Mouse (Mus musculus) adrenal gland (tissue): ENCODE measurements around the gene Iqgap3.

Experiments
- intact Hi-C: fragments of 180-260 bp; cut with DNase I; formaldehyde crosslinking; loops from one replicate; pipeline ENCODE4 v1.15.1; 2025

The Iqgap3 gene

DNA sequence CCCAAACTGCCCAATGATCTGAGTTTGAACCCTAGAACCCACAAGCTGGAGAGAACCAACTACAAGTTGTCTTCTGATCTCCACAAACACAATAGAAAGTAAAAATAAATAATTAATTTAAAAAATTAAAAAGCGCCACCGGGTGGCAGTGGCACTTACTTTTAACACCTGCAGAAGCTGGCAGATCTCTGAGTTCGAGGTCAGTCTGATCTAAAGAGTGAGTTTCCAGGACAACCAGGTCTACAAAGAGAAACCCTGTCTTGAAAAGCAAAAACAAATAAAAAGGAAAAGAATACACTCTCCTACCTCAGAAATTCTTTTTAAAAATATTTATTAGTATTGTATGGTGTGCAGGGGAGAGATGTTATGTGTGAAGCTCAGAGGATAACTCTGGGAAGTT is 56.0 kb downstream of the Iqgap3 start:
- intact Hi-C loops: loop anchor here (5.0 kb wide), 1 partner anchor 34 kb away; no protein-coding TSS in a partner anchor

DNA sequence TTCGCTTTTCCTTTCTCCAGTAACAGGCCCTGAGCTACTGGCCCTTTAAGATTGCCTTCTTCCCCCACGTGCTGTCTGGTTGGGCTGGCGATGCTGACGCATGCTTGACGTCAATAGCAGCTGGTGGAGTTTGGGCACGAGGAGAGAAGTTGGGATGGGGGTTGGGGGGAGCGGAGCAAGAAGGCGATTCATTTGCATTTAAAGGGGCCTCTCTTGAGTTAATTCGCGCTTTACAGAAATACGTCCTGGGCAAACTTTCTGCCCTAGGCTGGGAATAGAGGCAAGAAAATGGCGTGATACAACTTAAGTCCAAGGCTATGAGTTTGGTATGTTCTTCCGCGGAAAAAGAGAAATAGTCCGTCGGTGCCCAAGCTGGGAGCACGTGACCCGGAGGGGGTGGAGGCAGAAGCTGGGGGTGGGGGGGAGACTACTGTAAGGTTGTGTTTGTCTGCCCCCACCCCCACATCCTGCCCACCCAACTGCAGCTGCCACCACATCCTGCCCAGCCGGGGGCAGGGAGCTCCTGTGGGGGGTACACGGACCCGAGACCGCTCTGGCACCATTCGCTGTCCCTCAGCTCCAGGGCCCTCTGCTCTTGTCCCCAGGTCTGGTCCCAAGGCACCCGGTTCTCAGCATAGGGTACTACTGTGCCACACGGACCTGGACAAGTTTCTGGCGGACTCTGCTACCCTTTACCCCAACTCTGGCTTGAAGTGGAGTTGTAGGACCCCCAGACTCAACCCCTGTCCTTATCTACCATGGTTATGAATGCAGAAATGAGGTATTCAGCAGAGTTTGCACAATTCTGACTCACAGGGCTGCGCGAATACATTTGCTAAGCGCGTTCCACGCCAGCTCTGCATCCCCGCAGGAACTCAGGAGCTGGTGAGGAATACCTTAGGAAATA is 56.8 kb downstream of the Iqgap3 start:
- intact Hi-C loops: loop anchor here (5.0 kb wide), 1 partner anchor 34 kb away; no protein-coding TSS in a partner anchor

DNA sequence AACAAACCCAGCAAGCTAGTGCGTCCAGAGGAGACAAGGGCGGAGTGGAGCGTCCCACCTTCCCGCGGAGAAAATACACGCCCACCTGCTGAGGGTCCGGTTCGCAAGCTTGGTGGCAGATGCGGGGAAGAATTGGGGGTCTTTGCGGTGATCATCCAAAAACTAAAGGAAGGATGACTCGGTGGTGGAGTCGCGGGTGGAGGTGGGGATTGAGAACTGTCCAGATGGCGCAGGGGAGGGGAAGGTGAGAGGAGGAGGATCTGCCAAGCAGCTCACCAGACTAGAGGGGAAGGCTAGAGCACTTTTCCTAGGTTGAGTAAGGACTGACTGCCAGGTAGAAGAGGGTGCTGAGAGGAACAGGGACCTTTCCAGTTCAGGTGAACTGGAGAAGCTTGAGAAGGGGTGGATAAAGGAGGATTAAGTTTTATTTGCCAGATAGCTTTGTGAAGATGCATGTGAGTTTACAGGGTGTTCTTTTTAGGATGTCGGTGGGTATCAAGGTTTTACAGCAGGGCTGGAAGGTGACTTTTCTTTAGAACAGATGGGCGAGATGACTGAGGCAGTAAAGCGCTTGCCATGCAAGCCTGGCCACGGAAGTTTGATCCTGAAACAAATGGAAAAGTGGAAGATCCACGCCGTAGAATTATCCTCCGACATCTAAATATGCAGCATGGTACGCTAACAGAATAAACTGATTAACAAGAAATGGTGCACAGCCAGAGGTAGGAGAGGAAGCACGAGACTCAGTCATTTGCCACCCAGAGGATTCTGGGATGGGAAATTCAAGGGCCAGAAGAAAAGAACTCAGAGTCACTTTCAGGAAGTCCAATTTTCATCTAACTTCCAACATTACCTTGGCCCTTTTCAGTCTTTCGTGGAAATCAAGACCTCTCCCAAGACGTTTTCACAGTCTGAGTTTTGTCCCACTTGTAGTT is 57.7 kb downstream of the Iqgap3 start:
- intact Hi-C loops: loop anchor here (5.0 kb wide), 1 partner anchor 33 kb away; no protein-coding TSS in a partner anchor

DNA sequence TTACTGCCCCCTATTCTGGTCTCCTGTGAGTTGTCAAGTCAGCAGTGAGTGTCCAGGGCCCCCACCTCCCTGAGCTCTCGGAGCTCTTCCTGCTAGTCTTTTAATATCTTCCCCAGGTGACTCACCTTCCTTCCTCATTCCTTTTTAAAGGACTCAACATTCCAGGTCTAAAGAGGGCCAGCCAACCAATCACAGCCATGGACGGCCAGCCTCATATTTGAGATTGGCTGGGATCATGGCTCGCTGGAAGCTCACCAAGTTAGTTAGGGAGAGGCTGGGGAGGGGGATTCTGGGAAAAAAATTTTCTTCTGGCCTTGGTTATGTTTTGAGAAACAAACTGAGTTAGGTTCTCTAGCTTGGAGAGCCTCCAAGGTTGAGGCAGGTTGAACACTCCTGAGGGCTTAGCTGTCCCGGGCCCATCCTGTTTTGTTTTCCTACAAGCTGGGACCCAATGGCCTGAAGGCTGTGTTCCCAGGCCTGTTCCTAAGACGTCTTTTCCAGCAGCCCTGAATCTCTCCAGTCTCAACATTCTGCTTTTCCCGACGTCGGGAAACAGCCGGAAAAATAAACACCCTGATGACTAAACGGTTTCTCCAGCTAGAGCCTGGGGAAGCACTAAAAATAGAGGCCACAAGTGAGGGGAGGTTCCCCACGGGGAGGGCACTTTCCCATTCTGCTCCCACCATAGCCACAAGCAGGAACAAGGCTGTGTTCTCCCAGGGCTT is 58.6 kb downstream of the Iqgap3 start:
- intact Hi-C loops: no loop called here

DNA sequence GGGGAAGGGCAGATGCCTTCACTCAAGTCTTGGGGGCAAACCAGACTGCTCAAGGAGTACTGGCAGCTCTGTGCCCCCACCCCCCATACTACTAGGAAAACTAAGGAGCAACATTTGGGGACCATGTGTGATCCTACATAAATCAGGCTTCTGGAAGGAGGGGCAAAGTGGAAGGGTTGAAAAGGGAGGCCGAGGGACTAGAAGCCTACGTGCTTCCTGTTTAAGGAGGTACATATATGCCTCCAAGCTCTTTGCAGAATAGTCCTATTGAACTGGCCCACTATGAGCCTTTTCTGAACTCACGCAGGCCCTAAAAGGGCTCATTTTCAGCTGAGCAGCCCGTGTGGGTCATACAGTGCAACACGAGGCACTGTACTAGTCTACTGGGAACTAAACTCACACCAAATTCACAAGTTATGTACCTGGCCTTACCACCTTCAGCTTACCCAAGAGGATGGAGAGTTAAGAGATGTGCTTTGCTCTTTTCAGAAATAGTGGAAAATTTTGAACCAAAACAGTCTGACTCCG is 59.2 kb downstream of the Iqgap3 start:
- intact Hi-C loops: no loop called here

DNA sequence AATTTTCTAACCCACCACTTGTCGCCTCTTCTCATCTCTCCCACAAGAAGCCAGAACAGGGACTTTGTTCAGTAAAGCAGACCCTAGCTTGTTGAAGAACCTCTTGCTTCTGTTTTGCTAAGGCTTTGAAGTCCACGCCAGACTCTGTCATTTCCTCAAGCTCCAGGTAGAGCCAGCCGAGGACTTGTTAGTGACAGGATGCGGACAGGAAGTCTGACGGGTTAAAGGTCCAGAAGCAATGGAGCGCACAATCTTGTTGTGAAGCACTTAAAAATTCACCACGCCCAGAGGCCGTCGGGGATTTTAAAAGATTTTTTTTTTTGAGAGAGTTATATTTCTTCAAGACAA is 59.6 kb downstream of the Iqgap3 start:
- intact Hi-C loops: no loop called here

DNA sequence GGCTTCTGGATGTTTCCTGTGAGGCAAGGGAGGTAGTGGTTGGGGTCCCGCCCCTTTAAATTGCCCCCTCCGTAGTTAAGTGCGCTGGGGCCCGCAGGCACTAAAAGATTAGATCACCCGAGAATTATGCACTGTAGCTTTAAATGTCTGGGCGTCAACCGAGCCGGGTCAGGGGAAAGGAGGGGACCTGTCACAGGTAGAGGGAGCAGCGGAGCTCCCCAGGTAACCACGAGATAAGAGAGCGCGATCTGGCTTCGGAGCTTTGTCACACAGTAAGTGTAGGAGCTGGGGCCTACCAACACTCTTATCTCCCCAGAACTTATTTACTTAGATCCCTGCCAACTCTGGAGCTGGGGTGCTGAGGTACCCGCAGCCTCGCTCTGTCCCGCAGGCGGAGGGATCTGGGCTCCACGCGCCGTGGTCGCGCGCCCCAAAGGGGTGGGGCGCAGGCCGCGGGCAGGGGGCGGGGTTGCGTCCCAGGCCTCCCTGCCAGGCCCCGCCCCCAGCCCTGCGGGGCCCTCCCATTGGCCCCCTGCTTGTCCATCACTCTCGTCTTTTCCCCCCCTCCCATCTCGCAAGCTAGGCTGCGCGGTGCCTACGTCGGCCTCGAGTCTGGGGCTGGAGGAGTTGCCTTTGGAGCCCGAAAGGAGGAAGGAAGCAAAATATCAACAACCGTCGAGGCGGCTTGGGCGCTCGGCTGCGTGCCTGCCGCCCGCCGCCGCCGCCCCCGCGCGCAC is 60.2 kb downstream of the Iqgap3 start, which contains the start of gene Mef2d:
TSS of gene Mef2d (plus strand) at position 586 of the 737 bp plus-strand sequence.
- intact Hi-C loops: no loop called here

DNA sequence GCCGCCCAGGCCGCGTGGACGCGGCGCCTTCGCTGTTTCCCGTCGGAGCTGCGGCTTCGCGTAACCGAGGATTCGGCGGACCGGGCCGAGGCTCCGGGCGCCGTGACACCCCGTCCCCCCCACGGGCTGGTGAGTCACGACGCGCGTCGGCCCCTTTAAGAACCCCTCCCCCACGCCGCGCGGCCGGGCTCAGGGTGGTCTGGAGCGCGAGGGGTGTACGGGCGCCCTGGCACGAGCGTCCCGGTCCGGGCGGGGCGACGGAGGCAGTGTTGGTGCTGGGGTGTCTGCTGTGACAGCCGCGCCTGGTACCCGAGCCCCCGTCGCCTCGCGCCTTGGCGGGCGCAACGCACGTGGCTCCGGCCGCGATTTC is 60.8 kb downstream of the Iqgap3 start:
- intact Hi-C loops: no loop called here

DNA sequence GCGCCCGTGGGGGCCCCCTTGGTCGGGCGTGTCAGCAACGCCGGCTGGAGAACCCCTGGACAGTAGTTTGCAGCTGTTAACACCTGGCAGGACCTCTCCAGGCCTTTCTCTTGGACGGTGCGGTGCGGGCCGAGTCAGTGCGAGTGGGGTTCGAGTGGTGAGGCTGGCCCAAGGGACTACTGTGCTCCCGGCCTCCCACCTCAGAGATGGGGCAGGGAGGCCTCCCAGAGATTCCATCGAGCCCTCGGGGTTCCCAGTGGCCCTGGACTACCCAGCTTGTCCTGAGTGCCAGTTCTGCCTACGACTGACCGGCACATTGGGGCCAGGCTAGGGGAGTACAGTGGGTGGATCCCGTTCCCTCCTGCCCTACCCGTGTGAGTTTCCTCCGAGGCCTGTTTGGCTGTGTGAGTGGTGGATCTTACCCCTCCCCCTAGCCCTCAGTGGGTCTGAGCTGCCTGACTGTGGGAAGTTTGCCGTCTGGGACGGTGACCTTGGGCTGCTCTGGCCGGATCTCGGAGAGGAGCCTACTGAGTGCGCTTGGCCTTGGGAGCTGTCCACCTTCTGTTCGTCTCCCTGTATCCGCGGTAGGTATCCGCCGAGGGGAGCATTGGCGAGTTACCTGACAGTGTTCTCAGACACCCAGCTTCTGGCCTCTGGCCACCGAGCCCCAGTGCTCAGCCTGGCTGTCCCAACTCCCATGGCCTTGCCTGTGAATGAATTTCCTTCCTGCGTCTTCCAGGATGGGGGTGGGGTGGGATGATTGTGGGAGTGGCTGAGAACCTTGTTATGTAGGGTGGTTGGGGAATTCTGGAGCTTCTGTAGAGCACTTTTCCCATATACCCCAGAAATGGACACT is 61.4 kb downstream of the Iqgap3 start:
- intact Hi-C loops: no loop called here

DNA sequence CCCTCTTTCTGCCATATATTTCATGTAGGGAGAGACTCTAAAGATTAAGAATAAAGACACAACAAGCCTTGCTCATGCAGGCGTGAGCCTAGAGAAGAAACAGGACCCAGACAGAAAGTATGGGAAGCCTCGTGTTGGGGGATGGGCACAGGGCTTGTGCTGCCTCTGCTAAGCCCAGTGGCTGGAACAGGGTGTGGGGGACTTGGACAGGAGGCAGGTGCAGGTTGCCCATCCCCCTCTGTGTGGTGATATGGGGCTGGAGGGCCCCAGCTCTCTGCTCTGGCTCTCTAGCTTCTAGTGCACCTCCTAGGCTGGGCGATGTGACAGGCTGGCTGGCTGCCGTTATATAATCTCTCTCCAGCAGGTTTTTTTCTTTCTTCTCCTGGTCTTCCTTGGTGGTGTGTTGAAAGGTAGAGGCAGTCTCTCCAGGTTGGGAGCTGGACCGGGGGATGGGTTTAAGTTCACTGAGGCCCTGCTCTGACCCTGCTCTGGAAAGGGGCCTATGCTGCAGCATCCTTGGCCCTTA is 62.3 kb downstream of the Iqgap3 start:
- intact Hi-C loops: no loop called here

DNA sequence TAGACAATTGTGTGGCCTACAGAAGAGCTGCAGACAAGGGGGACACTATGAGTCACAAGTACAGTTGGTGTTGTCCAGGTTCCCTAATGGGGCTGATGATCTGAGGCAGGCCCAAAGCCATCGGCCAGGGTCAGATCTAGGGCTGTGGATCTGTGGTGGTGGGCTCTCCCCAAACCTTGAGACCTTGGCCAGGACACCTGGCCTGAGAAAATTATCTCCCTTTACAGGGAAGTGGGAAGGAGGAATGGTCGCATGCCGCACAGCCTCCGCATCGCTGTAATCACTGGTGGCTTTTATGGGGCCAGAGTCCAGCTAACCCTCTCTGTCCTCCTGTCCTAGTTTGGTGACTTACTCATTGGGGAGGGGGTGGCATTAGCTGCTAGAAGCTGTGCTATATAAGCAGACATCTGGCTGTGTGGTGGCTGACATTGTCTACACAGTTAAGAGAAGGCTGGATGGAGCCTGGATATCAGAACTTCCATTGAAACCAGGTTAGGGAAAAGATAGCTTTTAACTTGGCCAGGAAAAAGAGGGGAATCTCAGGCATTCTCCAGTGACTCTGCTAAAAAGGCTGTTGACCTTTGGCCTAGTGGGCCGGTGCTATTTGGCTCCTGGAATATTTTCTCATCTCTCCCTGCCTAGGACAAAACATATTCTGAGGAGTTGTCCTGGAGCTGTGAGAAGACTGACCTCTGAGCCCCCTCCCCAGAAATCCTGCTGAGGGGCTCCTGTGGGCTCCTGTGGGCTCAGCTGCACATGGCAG is 63.1 kb downstream of the Iqgap3 start:
- intact Hi-C loops: no loop called here

DNA sequence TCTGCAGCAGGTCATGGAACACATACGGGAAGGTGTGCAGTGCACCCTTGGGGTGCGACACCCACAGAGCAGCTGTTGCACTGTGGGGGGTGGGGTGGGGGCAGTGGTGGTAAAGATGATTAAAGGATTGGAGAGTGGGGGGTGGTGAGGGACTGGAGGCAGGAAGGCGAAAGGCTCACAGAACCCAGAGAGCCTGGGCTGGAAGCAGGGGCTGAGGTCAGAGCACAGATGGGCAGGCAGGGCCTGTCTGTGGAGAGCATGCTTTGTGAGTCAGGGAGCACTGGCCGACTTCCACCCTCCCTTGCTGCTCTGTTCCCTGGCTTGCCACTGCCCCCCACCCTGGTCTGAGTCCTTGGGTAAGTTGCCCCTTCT is 63.6 kb downstream of the Iqgap3 start:
- intact Hi-C loops: no loop called here

DNA sequence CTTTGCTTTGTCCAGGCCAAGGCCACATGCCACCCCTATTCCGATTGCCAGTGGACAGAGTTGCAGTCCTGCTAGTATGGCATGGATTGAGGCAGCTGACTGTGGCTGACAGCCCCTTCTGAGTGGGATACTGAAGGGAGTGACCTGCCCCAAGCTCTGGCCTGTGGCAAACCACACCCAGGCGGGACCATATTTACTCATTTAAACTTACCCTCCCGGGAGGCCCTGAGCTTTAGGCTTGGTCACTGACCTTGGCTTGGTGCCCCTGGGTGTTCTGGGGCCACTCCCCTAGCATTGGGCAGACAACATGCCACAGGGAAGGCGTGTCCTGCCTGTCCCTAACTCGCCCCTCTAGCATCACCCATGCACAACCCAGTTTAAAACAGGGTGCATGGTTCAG is 64.2 kb downstream of the Iqgap3 start:
- intact Hi-C loops: no loop called here

DNA sequence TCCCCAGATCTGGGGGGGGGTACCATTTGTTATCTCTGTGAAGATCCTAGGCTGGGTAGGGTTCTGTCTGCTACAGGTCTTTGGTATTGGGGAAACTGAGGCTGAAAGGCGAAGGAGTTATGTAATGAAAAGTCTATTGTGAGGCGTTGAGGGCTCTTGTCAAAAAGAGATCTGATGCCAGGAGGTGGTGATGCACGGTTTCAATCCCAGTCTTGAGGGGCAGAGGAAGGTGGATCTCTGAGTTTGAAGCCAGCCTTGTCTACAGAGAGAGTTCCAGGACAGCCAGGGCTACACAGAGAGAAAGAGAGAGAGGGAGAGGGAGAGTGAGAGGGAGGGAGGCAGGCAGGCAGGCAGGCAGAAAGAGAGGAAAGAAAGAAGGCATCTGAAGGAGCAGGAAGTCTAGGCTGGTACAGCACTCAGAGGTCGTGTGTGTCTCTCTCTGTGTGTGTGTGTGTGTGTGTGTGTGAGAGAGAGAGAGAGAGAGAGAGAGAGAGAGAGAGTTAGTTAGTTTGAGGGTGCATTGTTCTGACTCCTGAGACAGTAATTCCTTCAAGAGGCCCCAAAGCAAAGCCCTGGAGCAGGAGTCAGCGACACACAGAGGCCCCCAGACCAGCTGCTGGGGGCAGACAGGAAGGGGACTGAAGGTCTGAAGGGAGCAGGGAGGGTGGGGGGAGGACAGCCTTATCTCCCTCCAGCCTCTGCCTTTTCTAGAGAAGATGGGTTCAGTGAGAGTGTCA is 64.8 kb downstream of the Iqgap3 start:
- intact Hi-C loops: no loop called here

DNA sequence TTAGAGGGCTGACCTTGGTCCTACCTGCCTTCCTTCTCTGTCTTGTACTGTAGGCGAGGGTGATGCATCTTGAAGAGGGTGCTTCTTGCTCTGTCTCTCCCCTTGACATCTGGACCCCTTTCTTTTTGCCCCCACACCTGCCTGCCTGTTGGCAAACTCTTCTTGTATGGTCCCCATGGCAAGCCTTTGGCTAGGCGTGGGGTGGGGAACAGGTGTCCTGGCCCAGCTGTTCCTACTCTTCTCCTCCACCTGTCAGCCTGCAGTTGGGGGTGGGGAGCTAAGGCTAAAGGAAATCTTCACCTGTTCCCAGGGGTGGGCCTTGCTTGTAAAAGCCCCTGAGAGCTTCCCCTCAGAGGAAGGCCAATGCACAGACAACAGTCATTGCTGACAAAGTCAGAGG is 65.7 kb downstream of the Iqgap3 start:
- intact Hi-C loops: no loop called here

DNA sequence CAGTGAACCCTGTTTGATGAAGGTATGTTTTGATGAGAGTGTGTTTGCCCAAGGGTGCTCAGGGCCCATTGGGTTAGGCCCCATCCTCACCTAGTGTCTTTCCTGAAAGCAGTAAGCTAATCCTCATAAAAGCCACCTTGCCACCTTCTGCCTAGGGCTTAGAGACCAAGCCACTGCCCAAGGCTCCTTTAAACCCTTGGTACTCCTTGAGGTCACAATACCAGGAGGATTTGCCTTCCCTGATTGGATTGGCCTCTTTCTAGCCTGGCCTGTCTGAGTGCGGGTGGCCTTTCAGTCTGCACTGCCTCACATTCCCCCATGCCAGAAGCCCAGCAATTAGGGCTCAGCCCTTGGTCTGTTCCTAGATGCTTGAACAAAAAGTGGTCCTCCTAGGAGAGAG is 66.1 kb downstream of the Iqgap3 start:
- intact Hi-C loops: no loop called here

DNA sequence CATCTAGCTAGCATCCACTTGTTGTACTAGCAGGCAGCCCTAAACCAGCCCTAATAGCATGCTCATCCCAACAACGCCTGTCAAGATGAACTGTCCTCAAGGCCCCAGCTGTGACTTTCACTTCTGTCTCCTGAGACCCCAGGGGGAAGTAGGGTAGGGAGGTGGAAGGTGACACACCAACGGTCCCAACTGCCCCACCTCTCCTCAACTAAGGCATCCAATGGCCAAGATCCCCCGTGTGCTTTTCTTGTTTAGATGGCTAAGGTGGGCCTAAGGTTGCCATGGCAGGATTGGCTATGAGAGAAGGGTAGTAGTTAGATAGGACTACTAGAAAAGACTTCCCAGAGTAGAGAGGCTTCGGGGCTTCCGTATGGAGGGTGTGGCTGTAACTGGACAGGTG is 66.6 kb downstream of the Iqgap3 start:
- intact Hi-C loops: no loop called here
